Mouse (Mus musculus): ENCODE results near the gene Mtrex.

DNA sequence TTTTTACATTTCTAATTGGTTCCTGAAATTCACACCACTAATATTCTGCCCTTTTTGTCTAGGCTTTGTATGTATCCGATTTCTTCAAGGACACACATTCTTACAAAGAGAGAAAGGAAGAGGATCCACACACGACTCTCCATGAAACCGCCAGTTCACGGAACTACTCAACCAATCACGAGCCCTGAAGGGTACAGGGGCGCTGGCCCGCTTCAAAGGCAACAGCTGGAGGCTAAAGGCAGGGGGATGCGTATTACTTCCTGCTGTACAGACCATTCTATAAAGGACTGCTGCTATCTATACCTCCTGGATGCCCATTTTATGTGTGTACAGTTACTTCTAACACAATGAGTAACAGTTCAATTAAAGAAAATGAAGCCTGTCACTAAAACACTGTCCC is 59.8 kb downstream of the Mtrex start:
- TF ChIP-seq HCFC1 (IDR thresholded peaks at IDR 0.05; ENCODE audit: borderline replicate concordance, insufficient read depth, low read length) (no peak), MAFK (IDR thresholded peaks at IDR 0.05; ENCODE audit: insufficient read depth, low read depth, low read length) (no peak)
